ENCODE assay signal across 18 mouse cellular contexts in the genomic region with DNA sequence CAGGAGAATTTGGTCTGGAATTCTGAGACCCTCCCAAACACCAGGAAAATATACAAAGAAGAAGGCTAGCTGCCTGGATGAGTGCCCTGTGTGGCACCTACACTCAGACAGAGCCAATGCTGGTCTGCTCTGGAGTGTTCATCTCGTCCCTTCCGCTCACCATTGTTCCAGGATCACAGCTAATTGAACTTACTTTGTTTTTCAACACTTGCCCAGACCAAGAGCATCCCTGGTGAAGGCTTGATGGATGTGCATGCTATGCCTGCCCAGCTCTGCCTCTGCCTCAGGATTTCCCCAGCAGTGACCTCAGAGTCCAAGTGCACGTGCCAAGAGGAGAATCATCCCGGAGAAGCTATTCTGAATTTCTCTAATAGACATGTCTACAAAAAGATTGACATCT. TPM values are rescaled to one million over a fixed set of nuclear protein-coding genes. Genes with fewer than 3 reads are reported as not detected.
A peak's percentile ranks its signal among the peaks of the same experiment; 100 is the strongest.
DNase-seq lines count a peak whose midpoint lies in the region; ATAC-seq lines count a peak whose summit lies in the region.
"Had no signal": no experiment of that assay in that cellular context is flagged by ENCODE, and none has a peak within 500 bp of the region (broad histone marks: within the 10 kb centered on the region; RNA-seq: fewer than 3 reads in every experiment).

No protein-coding gene starts in this region.

- H3K9ac ChIP-seq in kidney, embryonic 14.5 days (ENCODE audit: low read depth, low read length), result no peak overlapping the region
- no peak overlapping the region for H3K9ac ChIP-seq in lung, embryonic 16.5 days (ENCODE audit: low read length)
- H3K9ac ChIP-seq: forebrain, embryonic 13.5 days; forebrain, postnatal 0 days; heart, embryonic 12.5 days had no signal

- H3K4me1 ChIP-seq in kidney, embryonic 14.5 days (ENCODE audit: control insufficient read depth, insufficient read depth, low read length), result no peaks in the 10 kb centered on the region
- peaks cover under 1% of the 10 kb centered on the region; the same call in 1 of the 2 replicates for H3K4me1 ChIP-seq in lung, embryonic 16.5 days (replicated peaks; ENCODE audit: control insufficient read depth, insufficient read depth, low read length)
- H3K4me1 ChIP-seq: forebrain, embryonic 13.5 days; heart, embryonic 12.5 days had no signal

- no peaks in the 10 kb centered on the region for H3K36me3 ChIP-seq in kidney, embryonic 14.5 days (ENCODE audit: control insufficient read depth, insufficient read depth, low read length)
- no peaks in the 10 kb centered on the region for H3K36me3 ChIP-seq in lung, embryonic 16.5 days (ENCODE audit: control insufficient read depth, insufficient read depth, low read length)
- H3K36me3 ChIP-seq: embryonic facial prominence, embryonic 10.5 days; G1E; heart, embryonic 12.5 days had no signal

- ATAC-seq in kidney, embryonic 14.5 days (ENCODE audit: low FRiP score, low TSS enrichment), result no peak
- ATAC-seq in lung, embryonic 16.5 days (ENCODE audit: low read depth), result peak; percentile 83
- ATAC-seq: CD4-positive, CD25-positive, alpha-beta regulatory T cell, adult 4 months; forebrain, embryonic 13.5 days; forebrain, postnatal 0 days had no signal

- H3K27ac ChIP-seq in kidney, embryonic 14.5 days (ENCODE audit: low read depth, low read length), result no peak overlapping the region
- peak overlapping the region; percentile 45 for H3K27ac ChIP-seq in lung, embryonic 16.5 days (ENCODE audit: low read length)
- H3K27ac ChIP-seq: embryonic facial prominence, embryonic 10.5 days; forebrain, embryonic 13.5 days had no signal

- no peak overlapping the region for H3K4me2 ChIP-seq in kidney, embryonic 14.5 days (replicated peaks; ENCODE audit: low read depth, low read length)
- no peak overlapping the region for H3K4me2 ChIP-seq in lung, embryonic 16.5 days (ENCODE audit: low read depth, low read length)
- H3K4me2 ChIP-seq: forebrain, embryonic 13.5 days; heart, embryonic 12.5 days had no signal

- peak; percentile 53 for DNase-seq in heart, adult 11 months
- no peak for DNase-seq in heart, postnatal 4 days
- peak; percentile 18 for DNase-seq in kidney, postnatal 10 days
- no peak for DNase-seq in lung, postnatal 14 days
- no peak for DNase-seq in thymus, postnatal 14 days
- DNase-seq: adrenal gland, adult 8-10 months; B cell, adult 2 months; cerebellum, adult 2 months; cerebellum, postnatal 10 days; forebrain, postnatal 0 days; gastrocnemius, postnatal 14 days had no signal

- WGBS in kidney, embryonic 14.5 days, result 81% methylated on average over 4 of the region's 4 CpGs
- 62% methylated on average over 4 of the region's 4 CpGs for WGBS in lung, embryonic 16.5 days

- no peaks in the 10 kb centered on the region for H3K27me3 ChIP-seq in kidney, embryonic 14.5 days (ENCODE audit: control insufficient read depth, insufficient read depth, low read length)
- H3K27me3 ChIP-seq in lung, embryonic 16.5 days (ENCODE audit: control insufficient read depth, insufficient read depth, low read depth, low read length), result no peaks in the 10 kb centered on the region
- H3K27me3 ChIP-seq: forebrain, embryonic 13.5 days; heart, embryonic 12.5 days had no signal

- no peak overlapping the region for H3K4me3 ChIP-seq in kidney, embryonic 14.5 days (ENCODE audit: low read length)
- H3K4me3 ChIP-seq in lung, embryonic 16.5 days (ENCODE audit: low read length), result no peak overlapping the region
- H3K4me3 ChIP-seq: embryonic facial prominence, embryonic 10.5 days; forebrain, embryonic 13.5 days; heart, embryonic 12.5 days had no signal

- H3K9me3 ChIP-seq in kidney, embryonic 14.5 days (ENCODE audit: control insufficient read depth, low read length), result 0 out of 2 replicates have a peak, but pooled peaks cover 3% of the 10 kb centered on the region
- no peaks in the 10 kb centered on the region for H3K9me3 ChIP-seq in lung, embryonic 16.5 days (ENCODE audit: control insufficient read depth, low read length)
- H3K9me3 ChIP-seq: embryonic facial prominence, embryonic 10.5 days; forebrain, embryonic 13.5 days; heart, embryonic 12.5 days had no signal

RNA-seq across cellular contexts. Expression of gene Adam12, which starts 9.3 kb away (rescaled TPM):
- 10 to 100 TPM in 1 of 2 experiments, 1 to 10 TPM in 1; 9.2 to 10.6 TPM for total RNA-seq in heart, postnatal 4 days (2021)
- 3.7 and 7.0 TPM in 2 replicates for polyA plus RNA-seq in kidney, embryonic 14.5 days (2014; fragmentation: Nextera tagmentation; extraction: Ambion mirVana)
- polyA plus RNA-seq in lung, embryonic 16.5 days (2015; fragmentation: Nextera tagmentation; extraction: Ambion mirVana), result 15.3 and 15.7 TPM in 2 replicates
- polyA plus RNA-seq: G1E had no signal

Comparison
In these comparisons a context has a peak if more than half of its experiments do, and no peak if none do; other contexts are left out.
1. DNase-seq: peak in heart, adult 11 months (single experiment) and kidney, postnatal 10 days (single experiment); none in heart, postnatal 4 days (single experiment), lung, postnatal 14 days (single experiment) and thymus, postnatal 14 days (single experiment).